Mouse (Mus musculus) MEL (cell line): ENCODE results near the gene Psd. TPM values are rescaled to one million over a fixed set of nuclear protein-coding genes. Genes with fewer than 3 reads are reported as not detected.

Experiments
- DNase-seq: peaks from one replicate; pipeline ENCODE4 v3.0.0; 2011; ENCODE audit warnings: low read depth, low spot score
- H3K27ac ChIP-seq: 2 replicates; pipeline ENCODE4 v1.5.1; 2012; ENCODE audit warnings: low read depth, mild to moderate bottlenecking, control low read depth, low read length, moderate library complexity; ENCODE audit not compliant: control insufficient read depth
- H3K27me3 ChIP-seq, 2 experiments: fragments of 150-350 bp in 1 of 2; sonication (generic) in 1 of 2; 2 replicates each; pipeline ENCODE4 v1.6.1; 2012; ENCODE audit warnings: low read length in 2 of 2, mild to moderate bottlenecking in 2 of 2, improper control_type of control experiment in 1 of 2, moderate library complexity in 1 of 2; ENCODE audit not compliant: insufficient read depth in 2 of 2, control insufficient read depth in 1 of 2
- H3K36me3 ChIP-seq, 2 experiments: 2 replicates each; pipeline ENCODE4 v1.6.1; 2012 to 2014; ENCODE audit warnings: low read length in 2 of 2, improper control_type of control experiment in 1 of 2, inconsistent platforms in 1 of 2, mild to moderate bottlenecking in 1 of 2; ENCODE audit not compliant: insufficient read depth in 2 of 2, control insufficient read depth in 1 of 2
- H3K4me1 ChIP-seq, 2 experiments: fragments of 150-350 bp in 1 of 2; sonication (generic) in 1 of 2; 2 replicates each; pipeline ENCODE4 v1.6.1; 2012; ENCODE audit warnings: low read length in 2 of 2, improper control_type of control experiment in 1 of 2, mild to moderate bottlenecking in 1 of 2; ENCODE audit not compliant: insufficient read depth in 2 of 2, control insufficient read depth in 1 of 2
- H3K4me3 ChIP-seq, 2 experiments: fragments of 150-350 bp in 1 of 2; sonication (generic) in 1 of 2; 2 replicates each; pipeline ENCODE4 v1.5.1; 2012; ENCODE audit warnings: low read depth in 2 of 2, low read length in 2 of 2, mild to moderate bottlenecking in 2 of 2, moderate library complexity in 2 of 2, control low read depth in 1 of 2, improper control_type of control experiment in 1 of 2; ENCODE audit not compliant: control insufficient read depth in 1 of 2, insufficient read depth in 1 of 2
- H3K79me2 ChIP-seq: 2 replicates; pipeline ENCODE4 v1.6.1; 2012; ENCODE audit warnings: mild to moderate bottlenecking, low read length, moderate library complexity; ENCODE audit not compliant: control insufficient read depth, poor library complexity, insufficient read depth
- H3K9ac ChIP-seq: 2 replicates; pipeline ENCODE4 v1.6.1; 2012; ENCODE audit warnings: low read depth, mild to moderate bottlenecking, control low read depth, low read length, moderate library complexity; ENCODE audit not compliant: control insufficient read depth, poor library complexity, severe bottlenecking
- H3K9me3 ChIP-seq: fragments of 150-350 bp; sonication (generic); replicated peaks from 2 replicates; pipeline ENCODE4 v1.6.1; 2012; ENCODE audit warnings: mild to moderate bottlenecking, low read length, improper control_type of control experiment, moderate library complexity; ENCODE audit not compliant: insufficient read depth
- BHLHE40 ChIP-seq: IDR thresholded peaks from 2 replicates; pipeline ENCODE4 v1.6.1; 2012; ENCODE audit warnings: low read depth, mild to moderate bottlenecking, inconsistent platforms, low read length, improper control_type of control experiment, borderline replicate concordance
- CHD1 ChIP-seq: IDR thresholded peaks from 2 replicates; pipeline ENCODE4 v1.6.1; 2012; ENCODE audit warnings: low read depth, mild to moderate bottlenecking, inconsistent platforms, low read length, improper control_type of control experiment
- CHD2 ChIP-seq: IDR thresholded peaks from 2 replicates; pipeline ENCODE4 v1.6.1; 2011; ENCODE audit warnings: low read length, improper control_type of control experiment
- CTCF ChIP-seq, 3 experiments: IDR thresholded peaks in 2 of 3; conservative IDR thresholded peaks in 1 of 3; 2 replicates each; pipeline ENCODE4 v1.5.1; 2011 to 2012; ENCODE audit warnings: low read length in 3 of 3, low read depth in 2 of 3, mild to moderate bottlenecking in 2 of 3, improper control_type of control experiment in 1 of 3, inconsistent platforms in 1 of 3, mixed read lengths in 1 of 3, moderate library complexity in 1 of 3; ENCODE audit not compliant: control insufficient read depth in 1 of 3, insufficient read depth in 1 of 3, poor library complexity in 1 of 3, severe bottlenecking in 1 of 3
- E2F4 ChIP-seq: IDR thresholded peaks from 2 replicates; pipeline ENCODE4 v1.6.1; 2011; ENCODE audit warnings: low read depth, low read length, improper control_type of control experiment, borderline replicate concordance
- ELF1 ChIP-seq: IDR thresholded peaks from 2 replicates; pipeline ENCODE4 v1.6.1; 2014; ENCODE audit warnings: low read depth, mild to moderate bottlenecking, inconsistent platforms, low read length, improper control_type of control experiment, moderate library complexity
- EP300 ChIP-seq, 2 experiments: IDR thresholded peaks; 2 replicates each; pipeline ENCODE4 v1.6.1; 2011; ENCODE audit warnings: improper control_type of control experiment in 2 of 2, low read length in 2 of 2, low read depth in 1 of 2, mild to moderate bottlenecking in 1 of 2
- ETS1 ChIP-seq: IDR thresholded peaks from 2 replicates; pipeline ENCODE4 v1.6.1; 2012; ENCODE audit warnings: low read depth, mild to moderate bottlenecking, inconsistent platforms, low read length, improper control_type of control experiment, moderate library complexity
- GATA1 ChIP-seq: IDR thresholded peaks from 2 replicates; pipeline ENCODE4 v1.6.1; 2011; ENCODE audit warnings: low read depth, low read length, improper control_type of control experiment
- HCFC1 ChIP-seq: IDR thresholded peaks from 2 replicates; pipeline ENCODE4 v1.6.1; 2012; ENCODE audit warnings: low read depth, mild to moderate bottlenecking, inconsistent platforms, low read length, improper control_type of control experiment, moderate library complexity
- JUND ChIP-seq: IDR thresholded peaks from 2 replicates; pipeline ENCODE4 v1.6.1; 2011; ENCODE audit warnings: low read depth, mild to moderate bottlenecking, improper control_type of control experiment, low read length
- KAT2A ChIP-seq: conservative IDR thresholded peaks from 2 replicates; pipeline ENCODE4 v1.6.1; 2012; ENCODE audit warnings: low read depth, low read length, improper control_type of control experiment, inconsistent platforms
- MAX ChIP-seq: IDR thresholded peaks from 2 replicates; pipeline ENCODE4 v1.6.1; 2011; ENCODE audit warnings: low read length, improper control_type of control experiment
- MAZ ChIP-seq: IDR thresholded peaks from 2 replicates; pipeline ENCODE4 v1.6.1; 2012; ENCODE audit warnings: low read depth, mild to moderate bottlenecking, inconsistent platforms, low read length, improper control_type of control experiment
- MEF2A ChIP-seq: IDR thresholded peaks from 2 replicates; pipeline ENCODE4 v1.6.1; 2014; ENCODE audit warnings: low read depth, mild to moderate bottlenecking, inconsistent platforms, low read length, improper control_type of control experiment; ENCODE audit not compliant: poor library complexity, insufficient replicate concordance, severe bottlenecking; ENCODE audit errors: extremely low read depth
- MXI1 ChIP-seq: IDR thresholded peaks from 2 replicates; pipeline ENCODE4 v1.6.1; 2011; ENCODE audit warnings: mild to moderate bottlenecking, low read depth, low read length, improper control_type of control experiment
- MYB ChIP-seq: IDR thresholded peaks from 2 replicates; pipeline ENCODE4 v1.6.1; 2011; ENCODE audit warnings: mild to moderate bottlenecking, low read depth, low read length, improper control_type of control experiment
- MYC ChIP-seq: IDR thresholded peaks from 2 replicates; pipeline ENCODE4 v1.6.1; 2011; ENCODE audit warnings: low read depth, mild to moderate bottlenecking, low read length, improper control_type of control experiment, moderate library complexity
- NELFE ChIP-seq: IDR thresholded peaks from 2 replicates; pipeline ENCODE4 v1.6.1; 2011; ENCODE audit warnings: low read depth, low read length, improper control_type of control experiment
- NRF1 ChIP-seq: IDR thresholded peaks from 2 replicates; pipeline ENCODE4 v1.6.1; 2014; ENCODE audit warnings: low read depth, mild to moderate bottlenecking, inconsistent platforms, low read length, improper control_type of control experiment, moderate library complexity; ENCODE audit not compliant: poor library complexity, insufficient read depth, severe bottlenecking
- POLR2A ChIP-seq, 2 experiments: IDR thresholded peaks; 2 replicates each; pipeline ENCODE4 v1.6.1; 2011 to 2012; ENCODE audit warnings: low read length in 2 of 2, mild to moderate bottlenecking in 2 of 2, control low read depth in 1 of 2, improper control_type of control experiment in 1 of 2, low read depth in 1 of 2, moderate library complexity in 1 of 2; ENCODE audit not compliant: control insufficient read depth in 1 of 2, insufficient read depth in 1 of 2, poor library complexity in 1 of 2
- POLR2AphosphoS2 ChIP-seq: IDR thresholded peaks from 2 replicates; pipeline ENCODE4 v1.6.1; 2011; ENCODE audit warnings: low read length, improper control_type of control experiment
- POLR2AphosphoS5 ChIP-seq: IDR thresholded peaks from 2 replicates; pipeline ENCODE4 v1.6.1; 2012; ENCODE audit warnings: low read depth, borderline replicate concordance, mild to moderate bottlenecking, inconsistent platforms, low read length, moderate library complexity, mixed read lengths
- RAD21 ChIP-seq: IDR thresholded peaks from 2 replicates; pipeline ENCODE4 v1.6.1; 2011; ENCODE audit warnings: mild to moderate bottlenecking, low read depth, low read length, improper control_type of control experiment
- RCOR1 ChIP-seq: IDR thresholded peaks from 2 replicates; pipeline ENCODE4 v1.6.1; 2012; ENCODE audit warnings: low read depth, mild to moderate bottlenecking, inconsistent platforms, low read length, improper control_type of control experiment
- SIN3A ChIP-seq: IDR thresholded peaks from 2 replicates; pipeline ENCODE4 v1.6.1; 2012; ENCODE audit warnings: low read length, improper control_type of control experiment, inconsistent platforms
- TBP ChIP-seq: IDR thresholded peaks from 2 replicates; pipeline ENCODE4 v1.8.0; 2011; ENCODE audit warnings: low read depth, low read length, improper control_type of control experiment
- TCF12 ChIP-seq: IDR thresholded peaks from 2 replicates; pipeline ENCODE4 v1.6.1; 2014; ENCODE audit warnings: low read depth, mild to moderate bottlenecking, inconsistent platforms, low read length, improper control_type of control experiment, moderate library complexity
- UBTF ChIP-seq: IDR thresholded peaks from 2 replicates; pipeline ENCODE4 v1.6.1; 2012; ENCODE audit warnings: low read depth, mild to moderate bottlenecking, inconsistent platforms, low read length, improper control_type of control experiment, moderate library complexity, borderline replicate concordance; ENCODE audit not compliant: insufficient read depth
- USF1 ChIP-seq: IDR thresholded peaks from 2 replicates; pipeline ENCODE4 v1.6.1; 2014; ENCODE audit warnings: low read depth, mild to moderate bottlenecking, inconsistent platforms, low read length, improper control_type of control experiment, moderate library complexity
- USF2 ChIP-seq, 2 experiments: IDR thresholded peaks; 2 replicates each; pipeline ENCODE4 v1.6.1; 2011 to 2012; ENCODE audit warnings: improper control_type of control experiment in 2 of 2, low read length in 2 of 2, borderline replicate concordance in 1 of 2, inconsistent platforms in 1 of 2, low read depth in 1 of 2, mild to moderate bottlenecking in 1 of 2; ENCODE audit not compliant: insufficient read depth in 1 of 2
- ZKSCAN1 ChIP-seq: IDR thresholded peaks from 2 replicates; pipeline ENCODE4 v1.6.1; 2012; ENCODE audit warnings: low read depth, mild to moderate bottlenecking, inconsistent platforms, low read length, improper control_type of control experiment, moderate library complexity
- ZMIZ1 ChIP-seq: IDR thresholded peaks from 2 replicates; pipeline ENCODE4 v1.6.1; 2012; ENCODE audit warnings: low read depth, mild to moderate bottlenecking, inconsistent platforms, low read length, improper control_type of control experiment, moderate library complexity
- ZNF384 ChIP-seq: IDR thresholded peaks from 2 replicates; pipeline ENCODE4 v1.6.1; 2012; ENCODE audit warnings: low read depth, mild to moderate bottlenecking, inconsistent platforms, low read length, improper control_type of control experiment
- polyA plus RNA-seq, 2 experiments: library from polyadenylated mRNA; stranded (reverse) in 1 of 2; unstranded in 1 of 2; fragments of >175 nt in 1 of 2; fragments of >200 nt in 1 of 2; gene quantifications; 2 replicates each; pipeline versions ENCODE4 v1.2.1 to v1.2.4; 2012; ENCODE audit warnings: low replicate concordance in 2 of 2, low read depth in 1 of 2; ENCODE audit not compliant: insufficient read length in 2 of 2, insufficient read depth in 1 of 2, missing spikeins in 1 of 2
- total RNA-seq: library from RNA; depleted of rRNA; stranded (reverse); fragments of 300-350 nt; gene quantifications from 2 replicates; pipeline ENCODE4 v1.2.3, GENCODE M21; 2012

Psd gene
- total and polyA plus RNA-seq, 3 experiments: 4.5 to 17.2 TPM; not detected in 1

GRCm38 (mm10) chr19:46328081-46329030, 1.4 kb upstream of the Psd start, which contains the start of gene Fbxl15:
Fbxl15 (plus strand) TSS chr19:46328184.
- peaks cover 0 to 18% of the 10 kb centered on the region in 2 experiments; a peak in 2 of 4 replicates for H3K4me1 ChIP-seq
- TF ChIP-seq ETS1 (peak; percentile 30; the same call in 1 of the 2 replicates), CHD1 (no peak), SIN3A (peak; percentile 98), UBTF (no peak), RAD21 (no peak), NRF1 (peak; percentile 83), KAT2A (peak; percentile 81; the same call in 1 of the 2 replicates), POLR2AphosphoS5 (peak; percentile 77; the same call in 1 of the 2 replicates), USF1 (peak; percentile 50; the same call in 1 of the 2 replicates), GATA1 (0 out of 2 replicates have a peak, but pooled peaks have one; percentile 50), MEF2A (no peak), POLR2AphosphoS2 (peak; percentile 95), CTCF (IDR thresholded peaks at IDR 0.05 in 2 of 3, conservative IDR thresholded peaks at IDR 0.05 in 1 of 3; ENCODE audit: control insufficient read depth in 1 of 3, insufficient read depth in 1 of 3, low read depth in 2 of 3, low read length in 3 of 3, poor library complexity in 1 of 3, severe bottlenecking in 1 of 3) (no peak), MXI1 (peak; percentile 88), ELF1 (peak; percentile 65), TBP (peak; percentile 88), ZMIZ1 (peak; percentile 94), MYB (no peak), RCOR1 (no peak; the same call in 1 of the 2 replicates), BHLHE40 (no peak), JUND (no peak), EP300 (IDR thresholded peaks at IDR 0.05; ENCODE audit: low read depth in 1 of 2, low read length in 2 of 2) (no peak; a peak in 1 of 4 replicates), USF2 (IDR thresholded peaks at IDR 0.05; ENCODE audit: borderline replicate concordance in 1 of 2, insufficient read depth in 1 of 2, low read depth in 1 of 2, low read length in 2 of 2) (no peak), CHD2 (no peak), HCFC1 (peak; percentile 97), ZKSCAN1 (no peak), TCF12 (peak; percentile 73; the same call in 1 of the 2 replicates), POLR2A (IDR thresholded peaks at IDR 0.05; ENCODE audit: control insufficient read depth in 1 of 2, insufficient read depth in 1 of 2, low read depth in 1 of 2, low read length in 2 of 2, poor library complexity in 1 of 2) (peak; percentile 87 to 97), MAX (peak; percentile 43; the same call in 1 of the 2 replicates), E2F4 (peak; percentile 74; the same call in 1 of the 2 replicates), NELFE (peak; percentile 95), ZNF384 (no peak), MYC (no peak), MAZ (peak; percentile 90)

More at GRCm38 (mm10) chr19:46328081-46329030, 1.4 kb upstream of the Psd start, which contains the start of gene Fbxl15:
- H3K36me3 ChIP-seq: peaks cover 0 to 5% of the 10 kb centered on the region in 2 experiments; a peak in 2 of 4 replicates
- H3K9ac ChIP-seq: peak within 1 kb of the TSS; percentile 75
- H3K4me3 ChIP-seq: peak within 1 kb of the TSS; percentile 78 to 85
- peak; percentile 99 for DNase-seq
- no peaks in the 10 kb centered on the region for H3K27me3 ChIP-seq
- no peaks in the 10 kb centered on the region for H3K9me3 ChIP-seq
- H3K27ac ChIP-seq: peak within 1 kb of the TSS; percentile 85
- peaks cover 2% of the 10 kb centered on the region; the same call in 1 of the 2 replicates for H3K79me2 ChIP-seq
